Mouse (Mus musculus) stomach, postnatal 0 days (tissue): ENCODE measurements at regions not wholly inside any gene's neighbourhood (a gene's known extent, or its start where the extent isn't known, plus 50 kb on each side); places are given as distances from the start of the nearest gene placed in this dataset.

Source experiments
- CTCF ChIP-seq: IDR thresholded peaks from 2 replicates; pipeline ENCODE4 v1.5.1; 2016; ENCODE audit warnings: antibody characterized with exemption, low read depth, mild to moderate bottlenecking, moderate library complexity
- EP300 ChIP-seq: optimal IDR thresholded peaks from 2 replicates; pipeline ENCODE3; 2016; ENCODE audit warnings: antibody characterized with exemption

DNA sequence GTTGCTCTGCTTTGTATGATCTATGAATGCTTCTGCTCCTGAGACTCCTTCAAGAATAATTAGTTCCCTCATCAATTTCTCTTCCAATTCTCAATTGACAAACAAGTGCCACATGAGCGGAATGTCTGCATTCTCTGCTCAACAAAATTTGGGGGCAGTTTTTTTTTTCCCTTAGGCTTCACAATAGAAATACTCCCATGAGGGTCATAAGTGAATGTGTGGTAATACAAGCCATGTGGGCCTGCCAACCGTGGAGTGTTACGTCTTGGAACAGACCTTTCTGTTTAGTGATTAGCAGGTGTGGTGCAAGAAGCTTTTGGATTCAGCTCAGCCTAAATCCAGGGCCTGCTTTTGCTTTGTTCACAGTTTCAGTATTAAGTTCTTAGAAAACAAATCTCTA, 2232.6 kb downstream of the 9330182O14Rik start:
- TF ChIP-seq EP300 (no peak), CTCF (no peak)
